Mouse (Mus musculus) c-Kit-positive CD71-positive TER-119-positive erythroid progenitor cells, embryonic 14.5 days (primary cell): ENCODE data around the gene Comp.

Experiments
- DNase-seq: peaks from one replicate; pipeline ENCODE4 v3.0.0-alpha.2; 2013; ENCODE audit warnings: low spot score

The Comp gene

GRCm38 (mm10) chr8:70352657-70353151, 20.7 kb upstream of the Comp start:
- DNase-seq: no peak

DNA sequence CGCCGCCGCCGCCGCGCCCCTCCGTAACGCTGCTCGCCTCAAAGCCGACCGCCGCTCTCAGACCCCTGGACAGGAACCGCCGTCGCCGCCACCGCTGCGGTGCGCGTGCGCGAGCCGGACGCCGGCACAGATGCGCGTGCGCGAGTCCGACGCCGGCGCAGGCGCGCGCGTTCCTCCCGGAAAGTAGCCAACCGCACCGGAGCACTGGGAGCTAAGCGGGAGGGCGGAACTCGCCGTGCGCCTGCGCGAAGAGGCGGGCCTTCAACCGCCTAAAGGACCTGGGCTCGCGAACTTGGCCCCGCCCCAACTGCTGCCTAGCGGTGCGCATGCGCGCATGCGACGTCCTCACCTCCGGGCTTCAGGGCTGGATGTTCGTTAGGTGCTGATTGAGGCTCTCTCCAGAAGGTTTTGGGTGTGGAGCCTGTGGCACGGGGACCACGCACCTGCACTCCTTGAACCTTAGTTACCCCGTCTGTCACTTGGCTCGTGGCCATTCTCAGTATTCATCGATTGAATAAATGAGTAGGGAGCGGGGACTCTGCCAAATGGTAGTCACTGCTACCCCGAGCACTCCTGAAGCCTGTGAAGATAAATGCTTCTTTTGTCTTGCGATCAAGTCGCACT, 20.1 kb upstream of the Comp start, which contains the start of gene Upf1:
Gene Upf1, minus strand, starts transcription at position 85 of the 624 bp plus-strand sequence.
- DNase-seq: peak; percentile 99

- DNase-seq: no peak
These were observed 19.4 kb upstream of the Comp start for GRCm38 (mm10) chr8:70354004-70354403.

DNA sequence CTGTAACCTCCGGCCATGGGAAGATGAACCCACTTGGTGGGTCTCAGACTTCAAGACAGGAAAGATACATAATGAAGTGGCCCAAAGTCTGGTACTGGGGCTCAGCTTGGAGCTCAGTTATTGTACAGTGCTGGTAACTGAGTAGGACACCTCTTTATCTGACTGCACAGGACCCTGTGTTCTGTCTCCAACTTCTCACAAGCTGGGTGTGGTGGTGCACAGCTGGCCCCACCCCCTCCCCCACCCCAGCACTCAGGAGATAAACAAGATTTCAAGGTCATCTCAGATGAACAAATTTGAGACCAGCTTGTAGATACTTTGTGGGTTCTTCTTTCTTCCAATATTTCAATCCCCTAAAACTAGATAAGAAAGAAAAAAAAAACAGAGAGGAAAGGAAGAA, 17.2 kb upstream of the Comp start:
- peak; percentile 71 for DNase-seq

DNA sequence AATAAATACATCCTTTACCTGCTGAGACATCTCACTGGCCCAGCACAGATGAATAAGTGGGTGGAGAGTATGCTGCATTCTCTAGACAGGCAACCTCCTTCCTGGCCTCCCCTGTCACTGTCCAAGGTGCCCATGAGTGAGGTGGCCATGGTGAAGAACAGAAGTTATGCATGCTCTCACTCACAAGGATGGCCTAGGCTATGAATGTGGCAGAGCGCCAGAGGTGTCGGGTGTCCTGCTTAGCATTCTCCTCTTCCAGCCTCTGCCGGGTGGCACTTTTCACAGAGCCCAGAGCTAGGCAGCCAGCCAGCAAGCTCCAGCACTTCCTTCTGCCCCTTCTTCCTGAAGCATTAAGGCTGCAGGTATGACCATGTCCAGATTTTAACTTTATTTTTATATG, 13.9 kb upstream of the Comp start:
- no peak for DNase-seq

- DNase-seq: peak; percentile 41
These were observed 12.6 kb upstream of the Comp start for GRCm38 (mm10) chr8:70360769-70361168.

DNA sequence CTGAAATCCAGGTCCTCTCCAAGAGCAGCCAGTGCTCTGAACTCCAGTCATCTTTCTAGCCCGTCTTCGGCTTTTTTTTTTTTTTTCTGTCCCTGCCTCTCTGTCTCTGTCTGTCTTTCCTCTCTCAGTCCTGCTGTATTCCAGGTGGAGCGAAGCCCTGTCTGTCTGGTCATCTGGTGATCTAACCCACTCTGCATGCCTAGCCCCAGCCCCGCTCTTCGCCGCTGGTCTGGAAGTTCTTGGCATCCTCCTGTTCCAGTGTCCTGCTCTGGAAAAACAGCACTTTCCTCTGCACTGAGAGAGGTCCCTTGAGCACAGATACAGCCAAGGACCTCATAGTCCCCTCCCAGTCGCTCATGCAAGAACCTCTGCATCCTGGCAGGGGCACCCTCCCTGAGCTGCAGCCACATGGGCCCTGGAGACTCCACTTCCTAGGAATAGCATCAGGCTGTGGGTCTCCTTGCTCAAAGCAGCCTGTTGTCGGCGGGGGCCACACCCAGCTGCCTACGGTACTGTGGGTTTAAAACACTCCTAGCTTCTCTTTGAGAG, 11.8 kb upstream of the Comp start:
- DNase-seq: no peak

DNA sequence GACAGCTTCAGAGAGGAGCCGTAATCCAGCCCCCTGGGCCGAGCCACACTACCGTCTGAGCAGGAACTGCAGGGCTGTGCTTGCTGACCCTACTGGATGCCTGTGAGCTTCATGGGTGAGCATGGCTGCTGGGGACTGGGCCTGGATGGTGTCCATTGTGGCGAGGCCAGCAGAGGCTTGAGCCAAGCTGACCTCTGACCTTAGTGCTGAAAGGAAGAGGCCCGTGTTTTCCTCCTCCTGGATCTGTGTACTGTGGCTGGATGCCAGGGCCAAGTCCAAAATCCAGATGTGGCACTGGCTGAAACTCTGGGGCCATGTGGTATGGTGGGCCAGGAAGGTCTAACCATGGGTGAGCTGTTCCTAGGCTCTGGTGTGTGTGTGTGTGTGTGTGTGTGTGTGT, 9.3 kb upstream of the Comp start:
- DNase-seq: no peak

- DNase-seq: no peak
These were observed 6.8 kb upstream of the Comp start for GRCm38 (mm10) chr8:70366588-70366987.

DNA sequence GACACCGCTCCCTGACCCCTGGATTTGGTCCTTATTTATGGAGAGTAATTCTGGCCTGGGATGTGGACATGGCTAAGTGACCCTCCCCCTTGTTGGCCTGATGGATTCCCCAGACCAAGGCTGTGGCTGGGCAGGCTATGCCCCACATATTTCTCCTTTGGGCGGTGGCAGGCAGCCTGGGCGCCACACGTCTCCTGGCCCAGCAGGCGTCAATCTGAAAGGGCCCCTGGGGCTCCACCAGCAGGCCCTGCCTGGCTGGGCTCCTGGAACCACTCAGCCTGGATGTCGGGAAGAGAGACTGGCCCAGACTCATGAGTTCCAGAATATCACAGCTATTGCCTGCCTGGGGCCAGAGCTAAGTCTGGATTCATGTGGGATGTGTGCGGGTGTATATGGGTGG, 2.9 kb upstream of the Comp start:
- DNase-seq: no peak

DNA sequence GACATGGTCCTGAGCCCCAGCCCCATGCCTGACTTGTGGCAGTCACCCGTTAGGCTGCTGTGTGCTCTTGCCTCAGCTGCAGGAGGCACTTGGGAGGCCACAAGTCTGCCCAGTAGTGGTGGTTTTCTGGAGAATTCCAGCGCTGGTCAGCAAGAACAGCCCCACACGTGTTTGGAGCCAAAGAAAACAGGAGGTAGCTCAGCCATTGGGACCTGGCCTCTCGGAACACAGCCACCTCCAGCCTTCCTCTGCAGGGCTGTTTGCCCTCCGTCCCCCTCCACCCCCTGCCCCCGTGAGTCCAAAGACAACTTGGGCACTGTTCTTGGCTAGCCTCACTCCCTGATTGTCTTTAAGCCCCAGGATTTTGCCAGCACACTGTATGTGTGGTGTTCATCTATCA, 1.4 kb upstream of the Comp start:
- DNase-seq: no peak

DNA sequence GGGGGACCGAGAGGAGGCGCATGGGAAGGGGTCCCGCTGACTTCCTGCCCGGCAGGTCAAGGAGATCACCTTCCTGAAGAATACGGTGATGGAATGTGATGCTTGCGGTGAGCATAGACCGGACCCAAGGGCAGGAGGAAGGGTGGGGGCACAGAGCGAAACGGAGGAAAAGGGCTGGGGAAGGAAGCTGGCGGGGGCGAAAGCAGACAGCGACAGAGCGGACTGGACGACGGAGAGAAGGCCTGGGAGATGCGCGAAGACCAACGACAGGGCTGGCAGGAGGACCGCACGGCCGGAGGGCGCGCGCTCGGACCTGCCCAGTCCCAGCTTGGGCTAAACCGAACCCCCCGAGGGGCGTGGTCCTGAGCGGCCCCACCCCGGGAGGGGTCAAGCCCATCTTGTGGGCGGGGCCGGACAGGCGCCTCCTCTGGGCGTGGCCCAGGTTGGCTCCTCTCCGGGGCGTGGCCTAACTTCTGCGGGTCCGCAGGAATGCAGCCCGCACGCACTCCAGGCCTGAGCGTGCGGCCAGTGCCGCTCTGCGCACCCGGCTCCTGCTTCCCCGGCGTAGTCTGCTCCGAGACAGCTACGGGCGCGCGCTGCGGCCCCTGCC, 1.1 kb downstream of the Comp start:
- DNase-seq: peak; percentile 64

- no peak for DNase-seq
These were observed 2.0 kb downstream of the Comp start for GRCm38 (mm10) chr8:70375212-70375859.

DNA sequence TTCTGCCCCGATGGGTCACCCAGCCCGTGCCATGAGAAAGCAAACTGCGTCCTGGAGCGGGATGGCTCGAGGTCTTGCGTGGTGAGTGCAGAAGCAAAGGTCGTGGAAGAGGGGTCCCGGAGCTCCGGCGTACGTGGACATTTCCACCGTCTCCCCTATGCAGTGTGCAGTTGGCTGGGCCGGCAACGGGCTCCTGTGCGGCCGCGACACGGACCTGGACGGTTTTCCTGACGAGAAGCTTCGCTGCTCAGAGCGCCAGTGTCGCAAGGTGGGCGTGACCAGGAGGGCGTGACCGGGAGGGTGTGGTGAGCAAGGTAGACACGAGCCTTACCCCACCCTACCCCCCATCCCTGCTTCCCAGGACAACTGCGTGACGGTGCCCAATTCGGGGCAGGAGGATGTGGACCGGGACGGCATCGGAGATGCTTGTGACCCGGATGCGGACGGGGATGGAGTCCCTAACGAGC, 3.0 kb downstream of the Comp start:
- no peak for DNase-seq

DNA sequence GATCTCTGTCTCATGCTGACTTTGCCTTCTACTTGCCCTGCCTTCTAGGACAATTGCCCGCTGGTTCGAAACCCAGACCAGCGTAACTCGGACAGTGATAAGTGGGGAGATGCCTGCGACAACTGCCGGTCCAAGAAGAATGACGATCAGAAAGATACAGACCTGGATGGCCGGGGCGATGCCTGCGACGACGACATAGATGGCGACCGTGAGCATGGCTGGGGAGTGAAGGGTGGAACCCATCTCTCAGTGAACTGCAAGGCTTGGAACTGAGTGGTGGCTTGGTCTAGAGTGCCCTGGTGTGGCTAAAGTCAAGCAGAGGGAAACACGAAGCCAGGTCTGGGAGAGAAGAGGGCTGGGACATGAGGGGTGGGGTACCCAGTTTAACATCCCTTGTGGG, 3.7 kb downstream of the Comp start:
- no peak for DNase-seq

DNA sequence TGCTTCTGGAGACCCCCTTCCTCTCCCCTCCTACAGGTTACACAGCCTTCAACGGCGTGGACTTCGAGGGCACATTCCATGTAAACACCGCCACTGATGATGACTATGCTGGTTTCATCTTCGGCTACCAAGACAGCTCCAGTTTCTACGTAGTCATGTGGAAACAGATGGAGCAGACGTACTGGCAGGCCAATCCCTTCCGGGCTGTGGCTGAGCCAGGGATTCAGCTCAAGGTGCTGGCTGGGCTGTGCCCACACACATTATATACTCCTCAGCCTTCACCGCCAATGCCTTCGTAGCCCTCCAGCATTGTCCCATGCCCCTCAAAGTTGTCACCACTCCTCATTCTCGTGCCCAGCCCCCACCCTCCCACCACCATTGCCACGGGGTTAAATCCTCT, 6.7 kb downstream of the Comp start:
- DNase-seq: no peak

DNA sequence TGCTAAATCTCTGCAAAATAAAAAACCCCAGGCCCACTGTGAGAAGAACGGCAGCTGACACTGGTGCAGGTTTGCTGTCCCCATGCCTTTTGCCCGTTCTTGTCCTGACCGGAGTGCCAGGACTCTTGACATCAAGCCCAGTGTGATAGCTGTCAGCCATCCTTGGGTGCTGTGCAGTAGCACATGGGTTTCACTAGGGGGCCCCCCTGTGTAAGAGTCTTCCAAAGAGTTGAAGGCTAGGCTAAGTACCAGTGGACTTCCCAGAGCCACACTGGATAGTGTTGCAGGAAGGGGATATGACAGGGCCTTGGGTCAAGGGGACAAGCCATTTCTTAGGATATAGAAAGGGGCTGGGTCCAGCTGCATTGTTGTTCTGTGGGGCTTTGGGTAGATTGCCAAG, 9.9 kb downstream of the Comp start:
- peak; percentile 68 for DNase-seq

DNA sequence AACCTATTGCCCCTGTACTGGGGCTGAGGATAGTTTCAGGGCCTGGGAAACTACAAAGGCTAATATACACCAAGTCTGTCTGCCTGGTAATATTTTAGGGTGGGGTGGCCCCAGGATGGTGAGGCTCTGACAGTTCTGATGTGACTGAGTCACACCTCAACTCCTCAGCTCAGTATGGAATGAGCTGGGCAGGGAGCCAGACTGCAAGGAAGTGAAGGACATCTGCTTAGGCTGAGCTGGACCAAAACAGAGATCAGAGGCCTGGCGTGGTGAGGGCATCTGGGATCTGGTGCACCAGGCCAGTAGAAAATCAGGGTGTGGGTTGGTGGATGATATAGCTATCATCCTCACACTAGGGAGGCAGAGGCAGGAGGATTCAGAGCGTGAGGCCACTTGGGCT, 16.3 kb downstream of the Comp start:
- DNase-seq: no peak

GRCm38 (mm10) chr8:70393087-70393486, 19.7 kb downstream of the Comp start:
- no peak for DNase-seq

DNA sequence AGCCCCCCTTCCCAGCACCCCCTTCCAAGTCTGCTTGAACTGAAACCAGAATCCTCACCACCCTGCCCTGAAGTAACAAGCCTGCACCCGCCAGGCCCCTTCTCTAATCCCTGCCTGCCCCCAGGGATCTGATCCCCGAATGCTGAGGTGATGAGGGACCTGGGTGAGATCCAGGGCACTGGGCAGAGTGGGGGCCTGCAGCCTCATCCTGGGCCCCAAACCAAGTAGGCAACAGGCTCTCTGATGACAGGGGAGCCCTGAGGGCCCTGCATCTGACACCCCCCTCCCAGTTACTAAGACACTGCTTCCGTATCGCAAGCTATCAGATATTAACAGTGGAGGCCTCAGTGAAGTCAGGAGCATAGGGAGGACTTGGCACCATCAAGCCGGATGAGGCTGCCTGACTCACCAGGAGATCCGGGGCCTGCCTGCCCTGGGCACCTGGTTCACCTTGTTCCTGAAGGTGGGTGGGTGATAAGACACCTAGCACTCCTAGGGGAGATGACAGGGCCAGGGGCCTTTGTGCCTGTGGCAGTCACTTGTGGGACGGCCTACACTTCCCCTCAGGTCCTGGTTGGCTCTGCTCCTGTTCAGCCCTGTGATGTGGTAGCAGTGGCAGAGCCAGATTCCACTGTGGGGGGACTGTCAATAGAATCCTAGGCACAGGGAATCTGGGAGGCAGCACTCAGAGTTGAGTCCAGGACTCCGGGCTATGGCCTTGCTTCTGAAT, 21.1 kb downstream of the Comp start:
- DNase-seq: no peak

DNA sequence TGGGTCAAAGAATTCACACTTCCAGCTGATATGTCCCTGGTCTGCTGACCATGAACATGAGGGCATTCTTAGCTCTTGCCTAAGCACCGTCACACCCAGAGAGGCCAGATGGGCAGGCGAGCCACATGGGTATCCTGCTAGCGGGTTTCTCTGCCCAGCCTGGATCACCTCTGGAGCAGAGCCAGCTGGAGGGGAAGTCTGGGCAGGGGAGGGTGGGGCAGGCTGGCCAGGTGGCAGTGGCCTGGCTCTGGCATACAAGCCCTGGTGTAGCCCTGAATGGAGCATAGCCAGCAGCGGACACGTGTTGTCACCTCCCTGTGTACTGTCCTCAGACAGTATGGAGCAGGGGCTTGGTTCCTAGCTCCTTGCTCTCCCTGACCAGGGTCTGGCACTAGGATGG, 22.3 kb downstream of the Comp start:
- no peak for DNase-seq

- DNase-seq: no peak
These were observed 22.8 kb downstream of the Comp start for GRCm38 (mm10) chr8:70396184-70396583.
